Mouse (Mus musculus) hindbrain, embryonic 13.5 days (tissue): ENCODE data around the gene AI413582. TPM values are rescaled to one million over a fixed set of nuclear protein-coding genes. Genes with fewer than 3 reads are reported as not detected.

Experiments used
- ATAC-seq: fragments of 200-750 bp; cut with Nextera tagmentation; 2 replicates; pipeline ENCODE4 v1.8.0; 2017; ENCODE audit warnings: moderate TSS enrichment; ENCODE audit not compliant: low FRiP score
- H3K27ac ChIP-seq: fragments of 300-500 bp; sonication (generic); 2 replicates; pipeline ENCODE4 v1.5.1; 2015; ENCODE audit warnings: inconsistent platforms, mild to moderate bottlenecking, moderate library complexity
- H3K27me3 ChIP-seq: fragments of 300-500 bp; sonication (generic); 2 replicates; pipeline ENCODE4 v1.6.1; 2015; ENCODE audit warnings: mild to moderate bottlenecking, inconsistent platforms
- H3K36me3 ChIP-seq: fragments of 300-500 bp; sonication (generic); 2 replicates; pipeline ENCODE4 v1.6.1; 2015; ENCODE audit warnings: mild to moderate bottlenecking, inconsistent platforms
- H3K4me1 ChIP-seq: fragments of 300-500 bp; sonication (generic); replicated peaks from 2 replicates; pipeline ENCODE4 v1.6.1; 2015; ENCODE audit warnings: inconsistent platforms
- H3K4me2 ChIP-seq: fragments of 300-500 bp; sonication (generic); 2 replicates; pipeline ENCODE4 v1.6.1; 2015; ENCODE audit warnings: inconsistent platforms, mild to moderate bottlenecking, moderate library complexity
- H3K4me3 ChIP-seq: fragments of 300-500 bp; sonication (generic); 2 replicates; pipeline ENCODE4 v1.5.1; 2015; ENCODE audit warnings: mild to moderate bottlenecking, inconsistent platforms
- H3K9ac ChIP-seq: fragments of 300-500 bp; sonication (generic); 2 replicates; pipeline ENCODE4 v1.6.1; 2015; ENCODE audit warnings: mild to moderate bottlenecking, inconsistent platforms
- H3K9me3 ChIP-seq: fragments of 300-500 bp; sonication (generic); 2 replicates; pipeline ENCODE4 v1.6.1; 2016; ENCODE audit warnings: inconsistent platforms
- WGBS: fragments of 180-500 bp; shearing (Covaris S2); methylation state at CpG from one replicate; pipeline ENCODE4 v1.1.7; 2015; 5-methylcytosine and 5-hydroxymethylcytosine counted together
- polyA plus RNA-seq: library from polyadenylated mRNA; unstranded; fragments of >200 nt; fragmentation: Nextera tagmentation; extraction: Ambion mirVana; gene quantifications from 2 replicates; pipeline ENCODE4 v1.2.1, GENCODE M21; 2015

AI413582 gene
- polyA plus RNA-seq, 1 experiment from 2014 or later, result 44.8 TPM

GRCm38 (mm10) chr17:27576056-27576455, 10.5 kb upstream of the AI413582 start:
- WGBS, result 91% methylated on average over 7 of the region's 7 CpGs
- H3K36me3 ChIP-seq, result peaks cover 78% of the 10 kb centered on the region
- H3K4me2 ChIP-seq, result no peak overlapping the region

GRCm38 (mm10) chr17:27575116-27575776, 9.7 kb upstream of the AI413582 start:
- Histone ChIP-seq H3K27me3 (no peaks in the 10 kb centered on the region), H3K4me1 (no peaks in the 10 kb centered on the region; the same call in 1 of the 2 replicates), H3K9me3 (no peaks in the 10 kb centered on the region), H3K4me3 (no peak overlapping the region), H3K9ac (no peak overlapping the region), H3K27ac (no peak overlapping the region), H3K36me3 (peaks cover 70% of the 10 kb centered on the region), H3K4me2 (no peak overlapping the region)
- whole genome bisulfite sequencing, result 87% methylated on average over 10 of the region's 10 CpGs
- ATAC-seq, result no peak

More at GRCm38 (mm10) chr17:27576056-27576455, 10.5 kb upstream of the AI413582 start:
- Histone ChIP-seq H3K4me3 (no peak overlapping the region), H3K9ac (no peak overlapping the region), H3K27me3 (no peaks in the 10 kb centered on the region), H3K9me3 (no peaks in the 10 kb centered on the region), H3K4me1 (no peaks in the 10 kb centered on the region; the same call in 1 of the 2 replicates), H3K27ac (no peak overlapping the region)
- no peak for ATAC-seq

- Histone ChIP-seq H3K4me2 (no peak overlapping the region), H3K9ac (no peak overlapping the region)
- WGBS, result 90% methylated on average over 16 of the region's 16 CpGs
Measured at GRCm38 (mm10) chr17:27574470-27575115, 9.0 kb upstream of the AI413582 start.

GRCm38 (mm10) chr17:27573772-27574320, 8.3 kb upstream of the AI413582 start:
- Histone ChIP-seq H3K4me1 (no peaks in the 10 kb centered on the region; the same call in 1 of the 2 replicates), H3K4me2 (no peak overlapping the region), H3K27me3 (no peaks in the 10 kb centered on the region), H3K36me3 (peaks cover 58% of the 10 kb centered on the region), H3K9me3 (no peaks in the 10 kb centered on the region), H3K4me3 (no peak overlapping the region), H3K27ac (no peak overlapping the region), H3K9ac (no peak overlapping the region)
- WGBS, result 90% methylated on average over 10 of the region's 10 CpGs
- no peak for ATAC-seq

More at GRCm38 (mm10) chr17:27574470-27575115, 9.0 kb upstream of the AI413582 start:
- no peaks in the 10 kb centered on the region; the same call in 1 of the 2 replicates for H3K4me1 ChIP-seq
- no peak overlapping the region for H3K4me3 ChIP-seq
- H3K36me3 ChIP-seq, result peaks cover 63% of the 10 kb centered on the region
- no peaks in the 10 kb centered on the region for H3K27me3 ChIP-seq
- no peak overlapping the region for H3K27ac ChIP-seq
- ATAC-seq, result no peak
- H3K9me3 ChIP-seq, result no peaks in the 10 kb centered on the region

GRCm38 (mm10) chr17:27571315-27571714, 5.8 kb upstream of the AI413582 start:
- no peak for ATAC-seq
- Histone ChIP-seq H3K27ac (no peak overlapping the region), H3K36me3 (peaks cover 36% of the 10 kb centered on the region), H3K4me3 (no peak overlapping the region), H3K27me3 (no peaks in the 10 kb centered on the region), H3K9ac (no peak overlapping the region), H3K9me3 (no peaks in the 10 kb centered on the region), H3K4me1 (peaks cover 7% of the 10 kb centered on the region), H3K4me2 (no peak overlapping the region)
- 84% methylated on average over 8 of the region's 8 CpGs for WGBS

- H3K36me3 ChIP-seq, result peaks cover 13% of the 10 kb centered on the region
- WGBS, result 89% methylated on average over 5 of the region's 5 CpGs
- no peak overlapping the region for H3K4me3 ChIP-seq
- H3K4me2 ChIP-seq, result no peak overlapping the region
- H3K4me1 ChIP-seq, result peaks cover 30% of the 10 kb centered on the region
- H3K9ac ChIP-seq, result no peak overlapping the region
- ATAC-seq, result no peak
- H3K27ac ChIP-seq, result no peak overlapping the region
- H3K9me3 ChIP-seq, result no peaks in the 10 kb centered on the region
- H3K27me3 ChIP-seq, result no peaks in the 10 kb centered on the region
Measured at GRCm38 (mm10) chr17:27568228-27568627, 2.7 kb upstream of the AI413582 start.

GRCm38 (mm10) chr17:27565942-27566267, 349 bp upstream of the AI413582 start:
- Histone ChIP-seq H3K27ac (peak overlapping the region; percentile 76), H3K9ac (peak overlapping the region; percentile 83), H3K27me3 (no peaks in the 10 kb centered on the region), H3K36me3 (peaks cover 14% of the 10 kb centered on the region), H3K4me1 (peaks cover 41% of the 10 kb centered on the region), H3K9me3 (no peaks in the 10 kb centered on the region), H3K4me2 (peak overlapping the region; percentile 91), H3K4me3 (peak overlapping the region; percentile 61)
- WGBS, result under 1% methylated on average over 13 of the region's 13 CpGs
- ATAC-seq, result peak; percentile 67

- Histone ChIP-seq H3K4me1 (peaks cover 44% of the 10 kb centered on the region), H3K4me3 (peak overlapping the region; percentile 61), H3K27ac (peak overlapping the region; percentile 76; the same call in 1 of the 2 replicates), H3K9ac (peak overlapping the region; percentile 83), H3K4me2 (peak overlapping the region; percentile 91), H3K27me3 (no peaks in the 10 kb centered on the region), H3K36me3 (peaks cover 16% of the 10 kb centered on the region), H3K9me3 (no peaks in the 10 kb centered on the region)
- no peak for ATAC-seq
- 10% methylated on average over 20 of the region's 20 CpGs for WGBS
Measured at GRCm38 (mm10) chr17:27564391-27565162, 979 bp downstream of the AI413582 start.

GRCm38 (mm10) chr17:27563771-27564244, 1.7 kb downstream of the AI413582 start:
- 46% methylated on average over 7 of the region's 7 CpGs for WGBS
- Histone ChIP-seq H3K27ac (no peak overlapping the region), H3K9ac (peak overlapping the region; percentile 83), H3K4me1 (peaks cover 52% of the 10 kb centered on the region), H3K36me3 (peaks cover 15% of the 10 kb centered on the region), H3K27me3 (no peaks in the 10 kb centered on the region), H3K4me3 (no peak overlapping the region), H3K4me2 (peak overlapping the region; percentile 91), H3K9me3 (no peaks in the 10 kb centered on the region)
- ATAC-seq, result no peak

GRCm38 (mm10) chr17:27561809-27562526, 3.6 kb downstream of the AI413582 start:
- Histone ChIP-seq H3K9ac (no peak overlapping the region), H3K27me3 (no peaks in the 10 kb centered on the region), H3K9me3 (no peaks in the 10 kb centered on the region), H3K4me1 (peaks cover 68% of the 10 kb centered on the region), H3K36me3 (peaks cover 15% of the 10 kb centered on the region), H3K4me3 (no peak overlapping the region), H3K4me2 (no peak overlapping the region), H3K27ac (no peak overlapping the region)
- 62% methylated on average over 7 of the region's 11 CpGs for WGBS
- ATAC-seq, result no peak

GRCm38 (mm10) chr17:27560926-27561480, 4.6 kb downstream of the AI413582 start:
- no peaks in the 10 kb centered on the region for H3K9me3 ChIP-seq
- H3K4me3 ChIP-seq, result no peak overlapping the region
- no peaks in the 10 kb centered on the region for H3K27me3 ChIP-seq
- WGBS, result 88% methylated on average over 13 of the region's 13 CpGs
- ATAC-seq, result no peak
- H3K36me3 ChIP-seq, result peaks cover 15% of the 10 kb centered on the region
- H3K9ac ChIP-seq, result no peak overlapping the region; the same call in 1 of the 2 replicates
- peaks cover 61% of the 10 kb centered on the region for H3K4me1 ChIP-seq
- no peak overlapping the region for H3K27ac ChIP-seq
- H3K4me2 ChIP-seq, result no peak overlapping the region
